Mouse (Mus musculus) retina, postnatal 7 days (tissue): ENCODE results near the gene P2ry1.

Experiments
- DNase-seq: peaks from one replicate; pipeline ENCODE4 v3.0.0-alpha.2; 2012; ENCODE audit warnings: low read depth, low spot score

Gene P2ry1

DNA sequence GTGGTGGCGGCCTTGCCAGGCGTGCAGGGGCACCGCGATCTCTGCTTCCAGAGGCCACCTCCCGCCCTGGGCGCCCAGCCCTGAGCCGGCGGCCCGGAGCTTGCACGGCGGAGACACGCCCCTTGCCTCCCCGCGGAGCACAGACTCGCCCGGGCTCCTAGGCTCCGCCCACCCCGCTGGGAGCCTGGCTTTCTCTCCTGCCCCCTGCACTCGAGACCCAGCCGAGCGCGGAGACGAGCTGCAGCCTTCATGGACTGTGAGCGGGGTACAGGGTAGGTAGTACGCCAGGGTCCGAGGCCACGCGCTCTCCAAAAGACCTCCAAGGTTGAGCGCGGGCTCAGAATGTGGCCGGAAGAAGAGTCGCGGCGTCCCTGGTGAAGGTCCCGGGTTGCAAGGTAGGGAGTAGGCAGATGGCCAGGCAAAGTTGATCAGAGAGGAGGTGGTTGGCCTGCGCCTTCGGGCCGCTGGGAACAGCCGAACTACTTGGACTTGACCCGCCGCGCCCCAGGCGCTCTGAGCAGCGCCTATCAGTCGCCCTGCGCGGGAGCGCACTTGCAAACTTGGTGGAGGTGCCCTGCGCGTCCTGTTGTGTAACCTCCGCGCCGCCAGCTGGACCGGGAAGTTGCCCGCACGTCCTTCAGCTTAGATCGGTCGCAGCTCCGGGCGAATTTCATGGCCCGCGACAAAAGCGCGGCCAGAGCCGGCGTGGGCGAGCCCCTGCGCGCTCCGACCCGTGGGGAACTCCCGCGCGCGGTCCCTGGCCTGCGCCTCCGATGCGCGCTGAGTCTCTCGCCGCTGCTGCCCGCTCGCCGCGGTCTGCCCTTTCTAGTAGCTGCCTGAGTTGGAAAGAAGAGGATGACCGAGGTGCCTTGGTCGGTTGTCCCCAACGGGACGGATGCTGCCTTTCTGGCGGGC, at the start of gene P2ry1:
TSS of gene P2ry1 (plus strand) at position 209 of the 915 bp plus-strand sequence.
- peak; percentile 27 for DNase-seq

DNA sequence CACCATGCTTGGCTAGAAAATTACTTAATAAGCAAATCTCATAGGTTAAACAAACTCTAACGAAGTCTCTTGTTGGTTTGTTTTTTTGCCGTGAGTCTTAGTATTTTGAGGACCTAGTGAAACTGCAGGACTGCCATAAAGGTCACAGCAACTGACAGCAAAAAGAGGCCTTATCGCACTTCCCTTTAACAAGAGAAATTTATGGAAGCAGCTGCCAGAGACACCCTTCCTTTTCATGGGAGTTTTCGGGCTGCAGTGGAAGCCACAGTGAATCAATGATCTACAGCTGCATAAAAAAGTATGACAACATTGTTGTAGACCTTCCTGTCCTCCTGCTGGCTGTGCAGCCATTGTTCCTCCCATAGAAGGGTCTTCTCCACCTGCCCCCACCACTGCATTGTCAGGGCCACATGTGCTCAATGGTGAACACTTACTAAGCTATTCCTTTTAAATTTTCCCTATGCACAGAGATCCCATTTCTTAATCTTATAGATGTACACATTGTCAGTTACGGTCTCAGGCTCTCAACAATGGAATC, 49.3 kb upstream of the P2ry1 start:
- DNase-seq: no peak

DNA sequence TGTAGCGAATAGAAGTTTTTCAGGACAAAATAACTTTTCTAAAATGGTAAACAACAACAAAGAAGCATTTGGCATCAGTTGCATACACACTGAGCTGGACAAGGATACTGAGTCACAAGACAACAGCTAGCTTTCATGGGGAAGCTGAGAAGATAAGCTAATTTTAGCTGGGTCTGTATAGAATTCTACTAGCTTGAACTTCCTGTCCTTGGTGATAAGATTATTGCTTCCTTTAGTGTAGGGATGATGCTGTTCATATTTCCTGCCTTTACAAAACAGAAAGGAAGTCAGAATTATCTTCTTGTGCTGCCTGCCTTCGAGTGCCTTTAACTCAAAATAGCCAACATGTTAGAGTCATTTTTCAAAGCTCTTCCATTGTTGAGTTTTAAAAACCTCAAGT, 48.5 kb upstream of the P2ry1 start:
- DNase-seq: no peak

DNA sequence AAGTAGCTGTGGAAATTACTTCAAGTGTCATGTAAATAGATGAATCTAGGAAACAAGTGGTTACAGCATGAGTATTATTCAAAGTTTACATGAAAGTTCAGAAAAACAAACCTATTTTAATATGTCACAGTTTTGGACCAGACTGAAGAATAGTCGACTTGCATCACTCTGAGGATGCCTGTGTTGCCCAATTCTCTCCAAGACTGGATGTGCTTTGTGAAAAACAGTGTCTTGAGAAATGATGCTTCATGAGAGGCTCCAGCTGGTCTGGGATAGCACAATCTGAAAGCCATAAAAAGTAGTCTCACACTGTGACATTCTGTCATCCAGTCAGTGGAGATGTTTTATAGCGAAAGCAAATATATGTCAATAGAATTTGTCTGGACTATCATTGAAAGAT, 43.8 kb upstream of the P2ry1 start:
- no peak for DNase-seq

DNA sequence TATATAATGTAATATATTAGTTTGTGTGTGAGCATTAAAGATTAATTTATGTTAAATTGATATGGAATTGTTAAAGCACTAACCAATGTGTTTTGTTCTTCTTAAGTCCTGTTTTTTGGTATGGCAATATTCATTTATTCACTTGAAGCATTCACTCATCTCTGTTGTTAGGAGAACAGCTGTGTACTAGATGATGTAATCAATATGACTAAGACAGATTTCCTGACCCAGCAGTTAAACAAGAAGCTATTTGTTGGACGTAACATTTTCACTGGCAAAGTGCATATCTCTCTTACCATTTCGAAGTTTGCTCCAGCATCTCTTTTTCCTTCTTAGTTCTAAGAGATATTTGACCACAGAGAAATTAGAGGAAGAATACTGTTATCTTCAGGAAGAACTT, 37.5 kb upstream of the P2ry1 start:
- DNase-seq: no peak

DNA sequence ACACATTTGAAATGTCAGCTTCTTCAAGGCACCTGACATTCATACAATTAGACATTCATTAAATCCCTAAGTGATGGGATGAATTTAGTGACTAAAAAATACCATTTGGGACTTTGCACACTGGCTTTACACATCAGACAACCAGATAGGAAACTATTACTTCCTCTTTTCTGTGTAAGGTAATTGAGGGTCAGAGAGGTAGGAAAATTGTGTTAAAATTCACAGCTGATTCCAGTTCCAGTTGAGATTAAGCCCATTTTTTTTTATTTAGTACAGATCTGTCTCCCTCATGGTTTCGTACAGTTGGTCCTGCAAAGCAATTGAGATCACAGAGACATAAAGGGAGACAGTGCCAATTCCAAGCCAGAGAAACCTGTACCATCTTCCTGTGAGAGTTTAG, 27.7 kb upstream of the P2ry1 start:
- DNase-seq: no peak

DNA sequence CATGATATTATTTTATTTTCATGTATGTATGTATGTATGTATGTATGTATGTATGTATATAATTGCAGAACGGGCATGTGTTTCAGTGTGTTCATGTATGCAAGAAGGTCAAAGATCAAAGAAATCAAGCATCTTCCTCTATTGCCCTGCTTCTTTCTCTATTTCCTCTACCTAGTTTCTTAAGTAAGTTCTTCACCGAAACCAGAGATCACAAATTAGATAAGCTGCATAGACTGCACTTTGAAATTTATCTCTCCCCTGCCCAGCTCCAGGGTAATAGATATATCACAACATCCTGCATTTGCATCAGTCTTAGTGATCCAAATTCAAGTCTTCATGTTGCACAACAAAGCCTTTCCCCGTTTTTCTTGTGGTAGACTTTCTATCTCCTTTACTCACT, 20.5 kb upstream of the P2ry1 start:
- DNase-seq: no peak

DNA sequence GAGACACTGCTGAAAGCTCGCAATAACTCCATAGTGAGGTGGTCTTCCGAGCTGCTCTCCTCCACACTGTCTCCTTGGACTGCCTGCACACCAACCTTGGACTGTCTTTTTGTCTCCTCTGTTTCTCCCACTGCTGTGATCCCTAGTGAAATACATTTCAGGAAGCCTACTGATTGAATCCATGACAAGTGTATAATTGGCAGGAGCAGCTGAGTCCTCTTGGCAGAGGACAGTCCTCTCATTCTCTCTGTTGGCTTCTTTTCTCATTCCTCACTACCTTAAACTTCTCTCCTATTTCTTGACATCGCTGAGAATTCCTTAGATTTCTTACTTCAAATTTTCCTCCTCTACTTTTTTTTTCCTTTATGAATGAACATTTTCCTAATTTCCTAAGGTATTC, 4.5 kb upstream of the P2ry1 start:
- no peak for DNase-seq

DNA sequence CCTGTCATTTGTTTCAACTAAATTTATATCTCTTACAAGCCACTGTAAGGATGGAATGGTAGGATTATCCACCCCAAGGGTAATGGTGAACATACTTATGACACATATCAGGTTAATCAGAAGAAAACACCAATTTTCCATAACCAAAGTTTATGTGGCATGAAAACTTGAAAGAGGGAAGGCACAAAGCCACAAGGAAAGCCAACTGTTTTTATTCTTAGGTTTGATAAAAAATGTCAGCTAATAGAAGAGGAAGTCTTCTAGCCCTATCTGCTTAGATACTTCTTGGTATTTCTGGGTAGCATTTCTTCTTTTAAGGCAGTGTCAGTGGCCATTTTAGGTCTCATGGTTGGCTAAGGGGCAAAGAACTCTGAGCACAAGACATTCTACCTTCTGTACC, 2.9 kb upstream of the P2ry1 start:
- DNase-seq: no peak

DNA sequence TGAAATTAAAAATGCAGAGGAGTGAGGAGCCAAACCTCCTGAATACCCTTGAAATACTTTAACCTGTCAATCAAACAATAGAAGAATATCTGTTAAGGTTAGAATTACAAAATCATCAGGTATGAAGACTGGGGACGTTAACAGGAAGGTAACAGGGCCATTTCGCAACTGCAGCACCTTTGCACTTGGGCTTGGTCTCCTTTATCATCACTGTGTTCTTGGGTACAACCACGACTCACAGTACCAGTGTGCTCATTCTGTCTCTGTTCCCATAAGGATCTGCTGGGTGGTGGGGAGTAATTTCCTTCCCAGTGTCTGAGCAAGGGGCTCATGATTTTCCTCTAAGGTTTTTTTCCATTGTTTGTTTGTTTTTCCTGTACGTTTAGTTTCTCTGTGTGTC, 1.8 kb upstream of the P2ry1 start:
- DNase-seq: no peak

DNA sequence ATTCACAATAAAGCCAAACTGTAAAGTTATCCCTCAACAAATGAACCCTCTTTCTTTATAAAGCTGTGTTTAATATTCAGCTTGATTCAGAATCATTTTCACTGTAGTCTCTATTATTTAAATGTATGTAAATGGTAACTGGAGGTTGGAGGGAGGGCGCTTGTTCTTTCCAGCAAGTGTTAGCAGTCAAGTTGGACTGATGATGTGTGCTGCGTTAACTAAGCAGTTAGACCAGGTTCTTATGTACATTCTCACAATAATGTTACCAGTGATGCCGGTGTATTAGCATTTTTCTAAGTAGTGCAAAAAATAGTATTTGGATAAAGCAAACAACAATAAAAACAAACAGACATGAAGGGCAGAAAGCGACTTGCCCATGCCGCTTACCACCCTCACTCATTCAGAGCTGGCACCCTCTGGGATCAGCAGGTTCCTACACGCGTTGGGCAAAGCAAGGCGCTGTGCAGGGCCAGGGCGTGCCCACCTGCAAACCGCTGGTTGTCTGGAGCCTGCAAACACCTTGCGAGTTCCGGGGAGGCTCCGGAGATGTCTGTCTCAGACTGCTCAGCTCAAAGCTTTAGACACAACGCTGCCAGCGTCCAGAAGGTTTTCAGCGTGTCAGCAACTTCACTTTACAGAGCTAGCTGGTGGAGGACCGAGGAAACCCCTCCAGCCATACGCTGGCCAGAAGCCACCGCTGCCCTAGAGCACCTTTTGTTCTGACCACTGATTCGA, 576 bp upstream of the P2ry1 start:
- DNase-seq: peak; percentile 5

DNA sequence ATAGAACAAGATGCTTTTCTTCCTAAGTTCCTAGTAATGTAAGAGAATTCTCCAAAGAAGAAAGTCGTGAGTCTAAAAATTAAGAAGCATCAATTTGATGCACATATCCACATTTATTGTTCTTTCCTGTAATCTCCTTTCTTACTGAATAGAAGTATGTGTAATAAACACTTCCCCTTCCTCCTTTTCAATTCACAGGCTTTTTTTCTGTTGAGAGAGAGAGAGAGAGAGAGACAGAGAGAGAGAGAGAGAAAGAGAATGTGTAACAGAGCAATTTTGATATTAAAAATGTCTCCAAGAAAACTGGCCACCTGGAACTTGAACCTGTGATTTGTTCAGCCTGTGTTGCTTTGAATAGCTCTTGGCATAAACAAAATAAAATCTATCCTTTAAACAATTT, 2.0 kb downstream of the P2ry1 start:
- DNase-seq: no peak

DNA sequence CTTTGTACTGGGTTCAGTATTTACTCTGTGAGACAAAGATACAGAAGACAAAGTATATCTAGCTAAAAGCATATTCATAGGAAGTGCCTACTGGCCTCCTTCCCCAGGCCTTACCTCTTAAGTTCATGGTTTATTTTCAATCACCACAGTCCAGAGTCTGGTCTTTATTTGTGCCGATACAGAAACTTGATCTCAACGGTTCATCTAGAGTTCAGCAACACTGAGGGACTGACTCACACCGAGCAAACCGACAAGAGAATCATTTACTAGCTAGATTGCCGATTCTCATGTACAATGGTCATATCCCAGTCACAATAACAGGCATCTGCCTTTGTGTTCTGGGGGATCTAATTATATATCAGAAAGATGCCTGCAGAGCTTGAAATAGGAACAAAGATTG, 9.1 kb downstream of the P2ry1 start:
- no peak for DNase-seq

DNA sequence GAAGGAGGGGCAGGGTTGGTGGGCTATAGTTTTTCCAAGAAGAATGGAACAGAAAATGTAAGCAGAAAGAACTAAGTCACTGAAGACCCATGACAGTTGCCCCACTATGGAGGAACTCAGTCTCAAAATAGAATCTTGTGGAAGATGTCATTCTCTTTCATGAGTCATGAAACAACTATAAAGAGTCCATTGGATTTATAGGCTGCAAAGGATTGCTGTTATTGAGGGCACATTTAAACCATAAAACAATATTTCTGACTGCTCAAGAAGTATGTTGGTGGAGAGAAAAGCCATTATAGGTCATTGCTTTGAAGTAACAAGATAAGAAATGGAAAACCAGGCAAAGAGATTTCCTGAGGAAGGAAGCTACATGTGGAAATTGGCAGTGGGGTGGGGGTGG, 10.0 kb downstream of the P2ry1 start:
- DNase-seq: no peak

DNA sequence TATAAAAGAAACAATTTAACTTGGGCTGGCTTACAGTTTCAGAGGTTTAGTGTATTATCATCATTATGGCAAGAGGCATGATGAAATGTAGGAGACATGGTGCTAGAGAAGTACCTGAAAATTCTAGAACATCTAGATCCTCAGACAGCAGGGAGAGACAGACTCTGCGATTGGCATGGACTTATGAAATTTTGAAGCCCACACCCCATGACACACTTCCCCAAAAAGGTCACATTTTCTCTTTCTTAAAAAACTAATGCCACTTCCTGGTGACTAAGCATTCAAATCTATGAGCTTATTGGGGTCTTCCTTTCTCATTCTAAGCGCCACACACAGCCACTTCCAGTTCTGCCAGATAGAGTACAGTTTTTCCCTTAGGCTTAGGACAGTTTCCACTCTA, 14.1 kb downstream of the P2ry1 start:
- DNase-seq: no peak

DNA sequence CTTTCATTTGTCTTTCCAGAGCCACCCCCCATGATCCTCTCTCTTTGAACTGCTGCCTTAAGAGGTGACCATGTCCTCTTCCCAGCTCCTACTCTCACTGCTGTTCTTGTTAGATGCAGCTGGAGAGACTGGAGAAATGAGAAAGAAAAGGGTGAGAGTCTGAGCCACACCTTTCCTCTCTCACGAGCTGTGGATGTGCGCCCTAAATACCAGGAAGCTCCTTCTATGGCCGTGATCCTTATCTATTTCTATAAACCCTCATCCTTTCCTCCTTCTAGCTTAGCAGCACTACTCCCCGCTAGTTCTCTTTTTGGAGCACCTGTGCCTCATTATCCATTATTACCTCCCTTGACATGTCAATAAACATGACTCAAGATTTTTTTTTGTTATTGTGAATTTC, 29.5 kb downstream of the P2ry1 start:
- no peak for DNase-seq

DNA sequence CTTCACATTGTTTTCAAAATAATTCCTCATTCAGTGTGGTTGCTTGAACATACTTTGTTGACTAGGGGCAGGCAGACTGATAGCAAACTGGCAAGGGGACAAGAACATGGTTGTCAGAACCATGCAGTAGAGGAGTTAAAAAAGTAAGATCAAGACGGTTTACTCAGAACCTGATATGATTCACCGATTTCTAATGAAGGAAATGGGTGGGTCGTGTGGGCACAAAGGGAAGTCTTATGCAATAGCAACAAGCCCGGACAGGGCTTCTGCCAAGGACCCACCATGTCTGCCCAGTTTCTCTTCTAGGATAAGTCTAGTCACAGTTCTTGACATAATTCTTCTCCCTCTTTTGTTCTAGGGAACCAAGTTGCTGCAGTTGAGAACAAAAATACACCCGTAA, 33.0 kb downstream of the P2ry1 start:
- no peak for DNase-seq

DNA sequence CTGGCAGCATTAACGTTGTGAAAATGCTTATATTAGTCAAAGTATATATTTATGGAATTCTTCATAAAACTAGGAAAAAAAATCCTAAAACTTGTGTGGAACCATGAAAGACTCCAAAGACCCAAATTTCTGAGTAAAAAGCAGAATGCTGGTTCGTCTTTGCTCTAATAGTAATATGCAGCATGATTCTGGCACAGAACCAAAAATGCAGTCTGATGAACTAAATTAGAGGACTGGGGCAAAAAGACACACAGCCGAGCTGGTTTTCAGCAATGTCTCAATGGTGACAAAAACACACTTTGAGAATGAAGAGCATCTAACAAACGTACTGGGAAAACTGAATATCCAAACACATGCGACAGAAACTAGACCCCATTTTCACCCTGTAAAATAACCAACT, 37.3 kb downstream of the P2ry1 start:
- no peak for DNase-seq

DNA sequence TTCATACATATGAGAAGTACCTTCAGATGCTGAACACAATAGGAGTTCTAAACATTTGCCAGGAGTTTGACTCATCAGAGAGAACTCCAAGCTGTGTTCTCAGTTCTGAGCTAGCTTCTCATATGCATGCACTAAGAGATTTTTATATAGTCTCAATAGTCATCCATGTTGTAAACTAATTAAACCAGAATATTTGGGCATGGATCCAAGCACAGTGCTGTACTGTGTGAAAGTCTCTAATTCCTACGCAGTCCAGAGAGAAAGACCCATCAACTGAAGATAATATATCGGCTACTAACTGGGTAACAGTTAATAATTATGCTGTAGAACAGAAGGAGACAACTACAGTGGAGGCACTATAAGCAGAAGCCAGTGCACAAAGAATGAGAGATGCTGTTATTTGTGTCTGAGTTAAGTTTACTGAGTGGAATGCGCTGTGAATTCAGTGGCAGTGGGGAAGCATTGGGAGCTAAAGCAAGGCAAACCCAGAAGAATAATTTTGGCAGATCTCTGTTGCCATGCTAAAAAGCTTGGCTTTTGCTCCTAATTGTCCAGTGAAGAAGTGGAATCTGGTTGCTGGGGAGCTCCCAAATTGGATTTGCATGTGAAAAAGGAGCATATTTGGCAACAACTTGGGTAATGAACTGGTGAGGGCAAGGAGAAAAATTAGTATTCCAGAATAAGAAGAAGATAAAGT, 47.5 kb downstream of the P2ry1 start:
- DNase-seq: no peak
